Mouse (Mus musculus) lung, postnatal 25 days (tissue): ENCODE measurements around the gene Thap11.

Experiments used
- DNase-seq: peaks from one replicate; pipeline ENCODE4 v3.0.0; 2022; ENCODE audit warnings: low spot score

Gene Thap11

GRCm38 (mm10) chr8:105900941-105901616 is 46.1 kb downstream of the Thap11 start:
- no peak for DNase-seq
